Mouse (Mus musculus) CH12.LX (cell line): ENCODE results near the gene Gm21981. TPM values are rescaled to one million over a fixed set of nuclear protein-coding genes. Genes with fewer than 3 reads are reported as not detected.

Source experiments
- DNase-seq: peaks from one replicate; pipeline ENCODE4 v3.0.0-alpha.2; 2013; ENCODE audit errors: extremely low read depth
- H3K27ac ChIP-seq: 2 replicates; pipeline ENCODE4 v1.5.1; 2012; ENCODE audit warnings: low read depth, mild to moderate bottlenecking, control low read depth, moderate library complexity; ENCODE audit not compliant: insufficient read depth
- H3K27me3 ChIP-seq: replicated peaks from 2 replicates; pipeline ENCODE3; 2012; ENCODE audit warnings: inconsistent platforms
- H3K36me3 ChIP-seq, 2 experiments: replicated peaks in 1 of 2; 2 replicates each; pipeline versions ENCODE3 to v1.6.1; 2012; ENCODE audit warnings: inconsistent platforms in 1 of 2, low read length in 1 of 2, mild to moderate bottlenecking in 1 of 2, mixed read lengths in 1 of 2, moderate library complexity in 1 of 2; ENCODE audit not compliant: control insufficient read depth in 1 of 2, insufficient read depth in 1 of 2
- H3K4me1 ChIP-seq, 2 experiments: 2 replicates each; pipeline ENCODE4 v1.6.1; 2012; ENCODE audit warnings: inconsistent platforms in 1 of 2, moderate library complexity in 1 of 2; ENCODE audit not compliant: insufficient read depth in 2 of 2, control insufficient read depth in 1 of 2
- H3K4me2 ChIP-seq: 2 replicates; pipeline ENCODE4 v1.6.1; 2012; ENCODE audit warnings: low read depth, mild to moderate bottlenecking, control low read depth; ENCODE audit not compliant: poor library complexity, insufficient read depth, severe bottlenecking
- H3K4me3 ChIP-seq, 3 experiments: fragments of 150-350 bp in 1 of 3; sonication (generic) in 1 of 3; replicated peaks in 1 of 3; 2 replicates each; pipeline versions ENCODE3 to v1.5.1; 2011 to 2012; ENCODE audit warnings: low read depth in 2 of 3, low read length in 2 of 3, mild to moderate bottlenecking in 2 of 3, moderate library complexity in 2 of 3, control low read depth in 1 of 3, improper control_type of control experiment in 1 of 3, inconsistent platforms in 1 of 3, mixed read lengths in 1 of 3; ENCODE audit not compliant: poor library complexity in 1 of 3
- H3K79me2 ChIP-seq: replicated peaks from 2 replicates; pipeline ENCODE4 v1.6.1; 2012; ENCODE audit warnings: mild to moderate bottlenecking, moderate library complexity; ENCODE audit not compliant: control insufficient read depth, poor library complexity, insufficient read depth, severe bottlenecking; ENCODE audit errors: extremely low read depth
- H3K9ac ChIP-seq: 2 replicates; pipeline ENCODE4 v1.6.1; 2012; ENCODE audit warnings: low read depth, mild to moderate bottlenecking, control low read depth, moderate library complexity; ENCODE audit not compliant: insufficient read depth
- H3K9me3 ChIP-seq: replicated peaks from 2 replicates; pipeline ENCODE3; 2012; ENCODE audit warnings: low read length, inconsistent platforms, mixed read lengths
- BHLHE40 ChIP-seq: IDR thresholded peaks from 2 replicates; pipeline ENCODE4 v1.6.1; 2011; ENCODE audit warnings: mild to moderate bottlenecking, low read depth, low read length, improper control_type of control experiment
- CHD1 ChIP-seq: IDR thresholded peaks from 2 replicates; pipeline ENCODE4 v1.6.1; 2012; ENCODE audit warnings: low read depth, low read length, improper control_type of control experiment, inconsistent platforms
- CHD2 ChIP-seq: IDR thresholded peaks from 2 replicates; pipeline ENCODE4 v1.6.1; 2011; ENCODE audit warnings: low read length, improper control_type of control experiment
- ELF1 ChIP-seq: IDR thresholded peaks from 2 replicates; pipeline ENCODE4 v1.6.1; 2014; ENCODE audit warnings: low read depth, mild to moderate bottlenecking, inconsistent platforms, low read length, improper control_type of control experiment
- EP300 ChIP-seq: IDR thresholded peaks from 2 replicates; pipeline ENCODE4 v1.6.1; 2011; ENCODE audit warnings: low read length, improper control_type of control experiment
- ETS1 ChIP-seq: conservative IDR thresholded peaks from 2 replicates; pipeline ENCODE4 v1.6.1; 2012; ENCODE audit warnings: low read depth, mild to moderate bottlenecking, inconsistent platforms, low read length, improper control_type of control experiment, moderate library complexity
- GABPA ChIP-seq: IDR thresholded peaks from 2 replicates; pipeline ENCODE4 v1.6.1; 2012; ENCODE audit warnings: low read depth, low read length, improper control_type of control experiment, inconsistent platforms; ENCODE audit not compliant: insufficient replicate concordance
- HCFC1 ChIP-seq: IDR thresholded peaks from 2 replicates; pipeline ENCODE4 v1.6.1; 2012; ENCODE audit warnings: low read depth, mild to moderate bottlenecking, inconsistent platforms, low read length, improper control_type of control experiment
- JUN ChIP-seq: IDR thresholded peaks from 2 replicates; pipeline ENCODE4 v1.6.1; 2011; ENCODE audit warnings: low read depth, mild to moderate bottlenecking, low read length, improper control_type of control experiment, moderate library complexity; ENCODE audit not compliant: insufficient read depth
- MAFK ChIP-seq: IDR thresholded peaks from 2 replicates; pipeline ENCODE4 v1.6.1; 2011; ENCODE audit warnings: low read length, improper control_type of control experiment; ENCODE audit not compliant: insufficient replicate concordance
- MAX ChIP-seq: IDR thresholded peaks from 2 replicates; pipeline ENCODE4 v1.6.1; 2011; ENCODE audit warnings: low read length, improper control_type of control experiment
- MAZ ChIP-seq: IDR thresholded peaks from 2 replicates; pipeline ENCODE4 v1.6.1; 2012; ENCODE audit warnings: low read depth, mild to moderate bottlenecking, inconsistent platforms, low read length, improper control_type of control experiment, moderate library complexity
- MEF2A ChIP-seq: IDR thresholded peaks from 2 replicates; pipeline ENCODE4 v1.6.1; 2014; ENCODE audit warnings: low read depth, mild to moderate bottlenecking, inconsistent platforms, low read length, improper control_type of control experiment, borderline replicate concordance
- MXI1 ChIP-seq: IDR thresholded peaks from 2 replicates; pipeline ENCODE4 v1.6.1; 2011; ENCODE audit warnings: mild to moderate bottlenecking, low read depth, low read length, improper control_type of control experiment
- PAX5 ChIP-seq: IDR thresholded peaks from 2 replicates; pipeline ENCODE4 v1.6.1; 2012; ENCODE audit warnings: low read length, inconsistent platforms, mixed read lengths
- POLR2A ChIP-seq: IDR thresholded peaks from 2 replicates; pipeline ENCODE4 v1.6.1; 2011; ENCODE audit warnings: low read depth, mild to moderate bottlenecking, improper control_type of control experiment, low read length
- SIN3A ChIP-seq: IDR thresholded peaks from 2 replicates; pipeline ENCODE4 v1.6.1; 2012; ENCODE audit warnings: low read length, improper control_type of control experiment, inconsistent platforms
- SMC3 ChIP-seq: IDR thresholded peaks from 2 replicates; pipeline ENCODE4 v1.6.1; 2011; ENCODE audit warnings: low read depth, low read length, improper control_type of control experiment
- TBP ChIP-seq: conservative IDR thresholded peaks from 2 replicates; pipeline ENCODE4 v1.6.1; 2011; ENCODE audit warnings: low read depth, low read length, improper control_type of control experiment
- UBTF ChIP-seq: IDR thresholded peaks from 2 replicates; pipeline ENCODE4 v1.6.1; 2012; ENCODE audit warnings: low read depth, mild to moderate bottlenecking, inconsistent platforms, low read length, improper control_type of control experiment, moderate library complexity
- USF1 ChIP-seq: IDR thresholded peaks from 2 replicates; pipeline ENCODE4 v1.6.1; 2014; ENCODE audit warnings: low read depth, mild to moderate bottlenecking, inconsistent platforms, low read length, improper control_type of control experiment
- USF2 ChIP-seq: conservative IDR thresholded peaks from 2 replicates; pipeline ENCODE4 v1.6.1; 2011; ENCODE audit warnings: low read depth, low read length, improper control_type of control experiment
- ZKSCAN1 ChIP-seq: IDR thresholded peaks from 2 replicates; pipeline ENCODE4 v1.6.1; 2012; ENCODE audit warnings: low read depth, inconsistent platforms, low read length, improper control_type of control experiment, borderline replicate concordance
- ZMIZ1 ChIP-seq: IDR thresholded peaks from 2 replicates; pipeline ENCODE4 v1.6.1; 2012; ENCODE audit warnings: low read depth, mild to moderate bottlenecking, inconsistent platforms, low read length, improper control_type of control experiment
- dilution Hi-C: fragments of 300-500 bp; cut with MboI; formaldehyde crosslinking; loops from 2 replicates; pipeline ENCODE4 v1.14.3; 2020; ENCODE audit warnings: low sequenced_read_pairs; ENCODE audit not compliant: extremely low pct_unique_long_range_greater_than_20kb, extremely low pct_ligation_motif_present
- in situ Hi-C: fragments of 300-500 bp; cut with MboI; formaldehyde crosslinking; loops from 3 replicates; pipeline ENCODE4 v1.14.3; 2019; ENCODE audit warnings: low sequenced_read_pairs, low pct_ligation_motif_present, low pct_unique_long_range_greater_than_20kb, mixed read lengths
- polyA plus RNA-seq: library from polyadenylated mRNA; unstranded; fragments of >175 nt; gene quantifications from 2 replicates; pipeline ENCODE4 v1.2.1, GENCODE M21; 2012; ENCODE audit warnings: low read depth; ENCODE audit not compliant: insufficient read length
- total RNA-seq, 2 experiments: library from RNA; depleted of rRNA; stranded (reverse); fragments of 300-350 nt in 1 of 2; fragments of >200 nt in 1 of 2; gene quantifications; 2 replicates each; pipeline ENCODE4 v1.2.3; 2012 to 2014

Gene Gm21981
- total and polyA plus RNA-seq, 3 experiments = 0.11 to 0.59 TPM; not detected in 1

DNA sequence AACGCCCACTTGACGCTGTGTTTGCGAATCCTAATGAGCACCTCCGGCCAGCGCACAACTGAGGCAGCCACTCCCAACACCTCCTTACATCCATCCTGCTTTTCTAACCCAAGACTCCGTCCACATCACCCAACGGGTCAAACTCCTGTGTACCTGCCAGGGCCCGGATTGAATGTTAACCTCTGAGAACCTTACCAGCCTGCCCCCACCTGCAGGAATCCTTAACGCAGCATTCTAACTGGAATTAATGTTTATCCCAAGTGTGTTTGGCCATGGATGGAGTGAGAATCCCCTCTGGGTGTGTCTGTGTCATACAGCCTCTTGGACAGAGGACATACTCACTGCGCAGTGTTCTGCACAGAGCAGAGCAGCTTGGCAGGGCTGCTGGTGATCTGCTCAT lies 3.9 kb upstream of the Gm21981 start:
- H3K4me2 ChIP-seq = no peak overlapping the region
- H3K9me3 ChIP-seq = no peaks in the 10 kb centered on the region
- dilution Hi-C loops (no loop called here), in situ Hi-C loops (no loop called here)
- H3K27me3 ChIP-seq = peaks cover 45% of the 10 kb centered on the region
- H3K79me2 ChIP-seq = no peaks in the 10 kb centered on the region
- H3K4me1 ChIP-seq = peaks cover 0 to 8% of the 10 kb centered on the region in 2 experiments; a peak in 2 of 4 replicates
- no peak overlapping the region for H3K27ac ChIP-seq
- no peak overlapping the region for H3K9ac ChIP-seq
- H3K36me3 ChIP-seq = peaks cover 2 to 13% of the 10 kb centered on the region in 2 experiments
- no peak overlapping the region for H3K4me3 ChIP-seq
- TF ChIP-seq POLR2A = no peak
- TF ChIP-seq BHLHE40 = no peak
- TF ChIP-seq MAFK = no peak
- no peak for DNase-seq

GRCm38 (mm10) chr17:47695337-47695710 lies 1.1 kb upstream of the Gm21981 start:
- H3K9me3 ChIP-seq = no peaks in the 10 kb centered on the region
- H3K4me1 ChIP-seq = peaks cover 0 to 12% of the 10 kb centered on the region in 2 experiments; a peak in 2 of 4 replicates
- peak overlapping the region; percentile 98 for H3K9ac ChIP-seq
- no peaks in the 10 kb centered on the region for H3K79me2 ChIP-seq
- in situ Hi-C loops = no loop called here
- peaks cover 71% of the 10 kb centered on the region for H3K27me3 ChIP-seq
- H3K36me3 ChIP-seq = peaks cover 0 to 4% of the 10 kb centered on the region in 2 experiments
- no peak overlapping the region for H3K27ac ChIP-seq
- DNase-seq = no peak
- TF ChIP-seq PAX5 (no peak), ZMIZ1 (no peak), UBTF (no peak), GABPA (no peak), MXI1 (no peak; the same call in 1 of the 2 replicates), ETS1 (no peak)
- TF ChIP-seq, all 38 proteins: peak for 0
- Histone ChIP-seq H3K4me3 (peak overlapping the region; percentile 34 to 74 (median 61)), H3K4me2 (peak overlapping the region; percentile 83)
- dilution Hi-C loops = no loop called here

- Histone ChIP-seq H3K27ac (no peak within 1 kb of the TSS), H3K27me3 (peaks cover 77% of the 10 kb centered on the region)
- dilution Hi-C loops = no loop called here
- peak; percentile 69 for TF ChIP-seq HCFC1
- TF ChIP-seq ETS1 = no peak
- no peak for TF ChIP-seq MAX
- no peak for TF ChIP-seq GABPA
- no peak for TF ChIP-seq USF1
- peak; percentile 69 for TF ChIP-seq SMC3
- 0 out of 2 replicates have a peak, but pooled peaks have one; percentile 56 for TF ChIP-seq SIN3A
- no peak for TF ChIP-seq JUN
- TF ChIP-seq CHD1 = no peak
- TF ChIP-seq TBP = no peak
- no peak for TF ChIP-seq ZKSCAN1
- TF ChIP-seq PAX5 = no peak
- no peak for TF ChIP-seq EP300
- no peak for TF ChIP-seq CHD2
- no peak for TF ChIP-seq ELF1
- no peak for TF ChIP-seq MAZ
- no peak for TF ChIP-seq USF2
- no peak for TF ChIP-seq MAFK
- no peak for TF ChIP-seq MEF2A
Observed at GRCm38 (mm10) chr17:47694503-47695336, 465 bp upstream of the Gm21981 start, which contains the start of gene Prickle4. Gene Prickle4, minus strand, starts transcription at chr17:47694736.

More at GRCm38 (mm10) chr17:47694503-47695336, 465 bp upstream of the Gm21981 start, which contains the start of gene Prickle4:
- Histone ChIP-seq H3K4me2 (peak within 1 kb of the TSS; percentile 83), H3K79me2 (no peaks in the 10 kb centered on the region), H3K36me3 (peaks cover 0 to 4% of the 10 kb centered on the region in 2 experiments), H3K4me3 (peak within 1 kb of the TSS; percentile 34 to 74 (median 61)), H3K9ac (peak within 1 kb of the TSS; percentile 98), H3K4me1 (peaks cover 2 to 12% of the 10 kb centered on the region in 2 experiments; a peak in 3 of 4 replicates), H3K9me3 (no peaks in the 10 kb centered on the region)
- peak; percentile 91 for DNase-seq
- in situ Hi-C loops = no loop called here
